Mouse (Mus musculus): ENCODE results near the gene Manbal. TPM values are rescaled to one million over a fixed set of nuclear protein-coding genes. Genes with fewer than 3 reads are reported as not detected.

Gene Manbal
- polyA plus RNA-seq, 1 experiment: 64.5 TPM

- H3K36me3 ChIP-seq (ENCODE audit: control insufficient read depth, insufficient read depth): peaks cover 39% of the 10 kb centered on the region
- no peak for TF ChIP-seq TCF3 (IDR thresholded peaks at IDR 0.05; ENCODE audit: insufficient read length, low read depth)
- no peak for TF ChIP-seq E2F4 (IDR thresholded peaks at IDR 0.05; ENCODE audit: insufficient read depth)
- no peak for TF ChIP-seq MAX (IDR thresholded peaks at IDR 0.05; ENCODE audit: low read depth)
- no peak for TF ChIP-seq CEBPB (IDR thresholded peaks at IDR 0.05; ENCODE audit: insufficient read depth, poor library complexity, severe bottlenecking)
- no peak for TF ChIP-seq MYOG (IDR thresholded peaks at IDR 0.05; ENCODE audit: control insufficient read depth in 1 of 3, insufficient read depth in 1 of 3, insufficient read length in 2 of 3, low read depth in 2 of 3)
- no peak for TF ChIP-seq REST (IDR thresholded peaks at IDR 0.05; ENCODE audit: insufficient read depth, insufficient read length)
- TF ChIP-seq MYOD1 (IDR thresholded peaks at IDR 0.05; ENCODE audit: control insufficient read depth in 1 of 3, insufficient read length in 2 of 3, low read depth in 2 of 3): no peak
- TF ChIP-seq TCF12 (IDR thresholded peaks at IDR 0.05; ENCODE audit: insufficient read depth, poor library complexity, severe bottlenecking): no peak
- TF ChIP-seq SRF (IDR thresholded peaks at IDR 0.05; ENCODE audit: control insufficient read depth, insufficient read length, low read depth): no peak
- TF ChIP-seq USF1 (IDR thresholded peaks at IDR 0.05; ENCODE audit: low read depth): no peak
- no peak for TF ChIP-seq POLR2A (IDR thresholded peaks at IDR 0.05; ENCODE audit: insufficient read length, low read depth)
- no peak for TF ChIP-seq POLR2AphosphoS2 (IDR thresholded peaks at IDR 0.05; ENCODE audit: insufficient read length, low read depth)
- no peaks in the 10 kb centered on the region for H3K27me3 ChIP-seq (ENCODE audit: control insufficient read depth, insufficient read depth, insufficient read length)
- H3K4me3 ChIP-seq: no peak overlapping the region
- no peak overlapping the region for H3K4me2 ChIP-seq (ENCODE audit: low read depth)
- H3ac ChIP-seq (ENCODE audit: control insufficient read depth, insufficient read length): no peak overlapping the region
- H3K79me2 ChIP-seq (ENCODE audit: control insufficient read depth, insufficient read depth): no peaks in the 10 kb centered on the region
Measured at GRCm38 (mm10) chr2:157325238-157325637, 42.2 kb upstream of the Manbal start.

GRCm38 (mm10) chr2:157328106-157328505 lies 39.3 kb upstream of the Manbal start:
- Histone ChIP-seq H3K4me3 (no peak overlapping the region), H3K27me3 (ENCODE audit: control insufficient read depth, insufficient read depth, insufficient read length) (no peaks in the 10 kb centered on the region), H3K79me2 (ENCODE audit: control insufficient read depth, insufficient read depth) (no peaks in the 10 kb centered on the region), H3ac (ENCODE audit: control insufficient read depth, insufficient read length) (no peak overlapping the region), H3K36me3 (ENCODE audit: control insufficient read depth, insufficient read depth) (peaks cover 25% of the 10 kb centered on the region), H3K4me2 (ENCODE audit: low read depth) (no peak overlapping the region)
- TF ChIP-seq REST (IDR thresholded peaks at IDR 0.05; ENCODE audit: insufficient read depth, insufficient read length): no peak
- no peak for TF ChIP-seq MAX (IDR thresholded peaks at IDR 0.05; ENCODE audit: low read depth)
- no peak for TF ChIP-seq SRF (IDR thresholded peaks at IDR 0.05; ENCODE audit: control insufficient read depth, insufficient read length, low read depth)
- no peak for TF ChIP-seq MYOG (IDR thresholded peaks at IDR 0.05; ENCODE audit: control insufficient read depth in 1 of 3, insufficient read depth in 1 of 3, insufficient read length in 2 of 3, low read depth in 2 of 3)
- no peak for TF ChIP-seq TCF12 (IDR thresholded peaks at IDR 0.05; ENCODE audit: insufficient read depth, poor library complexity, severe bottlenecking)
- TF ChIP-seq USF1 (IDR thresholded peaks at IDR 0.05; ENCODE audit: low read depth): no peak
- TF ChIP-seq CEBPB (IDR thresholded peaks at IDR 0.05; ENCODE audit: insufficient read depth, poor library complexity, severe bottlenecking): no peak
- no peak for TF ChIP-seq TCF3 (IDR thresholded peaks at IDR 0.05; ENCODE audit: insufficient read length, low read depth)

- no peak overlapping the region for H3K4me2 ChIP-seq (ENCODE audit: low read depth)
- TF ChIP-seq MYOD1 (IDR thresholded peaks at IDR 0.05; ENCODE audit: control insufficient read depth in 1 of 3, insufficient read length in 2 of 3, low read depth in 2 of 3): no peak
- no peak for TF ChIP-seq E2F4 (IDR thresholded peaks at IDR 0.05; ENCODE audit: insufficient read depth)
- no peak for TF ChIP-seq POLR2AphosphoS2 (IDR thresholded peaks at IDR 0.05; ENCODE audit: insufficient read length, low read depth)
- TF ChIP-seq TCF12 (IDR thresholded peaks at IDR 0.05; ENCODE audit: insufficient read depth, poor library complexity, severe bottlenecking): no peak
- TF ChIP-seq POLR2A (IDR thresholded peaks at IDR 0.05; ENCODE audit: insufficient read length, low read depth): no peak
- no peak for TF ChIP-seq MYOG (IDR thresholded peaks at IDR 0.05; ENCODE audit: control insufficient read depth in 1 of 3, insufficient read depth in 1 of 3, insufficient read length in 2 of 3, low read depth in 2 of 3)
- no peak for TF ChIP-seq USF1 (IDR thresholded peaks at IDR 0.05; ENCODE audit: low read depth)
- TF ChIP-seq TCF3 (IDR thresholded peaks at IDR 0.05; ENCODE audit: insufficient read length, low read depth): no peak
- TF ChIP-seq REST (IDR thresholded peaks at IDR 0.05; ENCODE audit: insufficient read depth, insufficient read length): no peak
- TF ChIP-seq MAX (IDR thresholded peaks at IDR 0.05; ENCODE audit: low read depth): no peak
- no peak for TF ChIP-seq CEBPB (IDR thresholded peaks at IDR 0.05; ENCODE audit: insufficient read depth, poor library complexity, severe bottlenecking)
- TF ChIP-seq SRF (IDR thresholded peaks at IDR 0.05; ENCODE audit: control insufficient read depth, insufficient read length, low read depth): no peak
- no peak overlapping the region for H3ac ChIP-seq (ENCODE audit: control insufficient read depth, insufficient read length)
- no peak overlapping the region for H3K4me3 ChIP-seq
- H3K27me3 ChIP-seq (ENCODE audit: control insufficient read depth, insufficient read depth, insufficient read length): no peaks in the 10 kb centered on the region
- H3K36me3 ChIP-seq (ENCODE audit: control insufficient read depth, insufficient read depth): peaks cover 25% of the 10 kb centered on the region
- H3K79me2 ChIP-seq (ENCODE audit: control insufficient read depth, insufficient read depth): no peaks in the 10 kb centered on the region
Measured at GRCm38 (mm10) chr2:157328570-157328969, 38.8 kb upstream of the Manbal start.

- Histone ChIP-seq H3K79me2 (ENCODE audit: control insufficient read depth, insufficient read depth) (no peaks in the 10 kb centered on the region), H3K36me3 (ENCODE audit: control insufficient read depth, insufficient read depth) (peaks cover 3% of the 10 kb centered on the region), H3K4me3 (no peak overlapping the region), H3K4me2 (ENCODE audit: low read depth) (no peak overlapping the region), H3K27me3 (ENCODE audit: control insufficient read depth, insufficient read depth, insufficient read length) (no peaks in the 10 kb centered on the region), H3ac (ENCODE audit: control insufficient read depth, insufficient read length) (no peak overlapping the region)
- TF ChIP-seq TCF3 (IDR thresholded peaks at IDR 0.05; ENCODE audit: insufficient read length, low read depth) (no peak), REST (IDR thresholded peaks at IDR 0.05; ENCODE audit: insufficient read depth, insufficient read length) (no peak), E2F4 (IDR thresholded peaks at IDR 0.05; ENCODE audit: insufficient read depth) (no peak), SRF (IDR thresholded peaks at IDR 0.05; ENCODE audit: control insufficient read depth, insufficient read length, low read depth) (no peak), CEBPB (IDR thresholded peaks at IDR 0.05; ENCODE audit: insufficient read depth, poor library complexity, severe bottlenecking) (no peak), TCF12 (IDR thresholded peaks at IDR 0.05; ENCODE audit: insufficient read depth, poor library complexity, severe bottlenecking) (no peak), POLR2A (IDR thresholded peaks at IDR 0.05; ENCODE audit: insufficient read length, low read depth) (no peak), MYOD1 (IDR thresholded peaks at IDR 0.05; ENCODE audit: control insufficient read depth in 1 of 3, insufficient read length in 2 of 3, low read depth in 2 of 3) (no peak), MAX (IDR thresholded peaks at IDR 0.05; ENCODE audit: low read depth) (no peak), POLR2AphosphoS2 (IDR thresholded peaks at IDR 0.05; ENCODE audit: insufficient read length, low read depth) (no peak), USF1 (IDR thresholded peaks at IDR 0.05; ENCODE audit: low read depth) (no peak), MYOG (IDR thresholded peaks at IDR 0.05; ENCODE audit: control insufficient read depth in 1 of 3, insufficient read depth in 1 of 3, insufficient read length in 2 of 3, low read depth in 2 of 3) (no peak)
Measured at GRCm38 (mm10) chr2:157332059-157332458, 35.3 kb upstream of the Manbal start.
